Mouse (Mus musculus): ENCODE measurements around the gene Trmt11. TPM values are rescaled to one million over a fixed set of nuclear protein-coding genes. Genes with fewer than 3 reads are reported as not detected.
"Not testable (repeated sequence)": the region's sequence is repeated elsewhere in the genome, so short reads cannot be mapped to it uniquely, and the experiment has no call there.

The Trmt11 gene
- polyA plus RNA-seq, 1 experiment = 0.31 TPM

DNA sequence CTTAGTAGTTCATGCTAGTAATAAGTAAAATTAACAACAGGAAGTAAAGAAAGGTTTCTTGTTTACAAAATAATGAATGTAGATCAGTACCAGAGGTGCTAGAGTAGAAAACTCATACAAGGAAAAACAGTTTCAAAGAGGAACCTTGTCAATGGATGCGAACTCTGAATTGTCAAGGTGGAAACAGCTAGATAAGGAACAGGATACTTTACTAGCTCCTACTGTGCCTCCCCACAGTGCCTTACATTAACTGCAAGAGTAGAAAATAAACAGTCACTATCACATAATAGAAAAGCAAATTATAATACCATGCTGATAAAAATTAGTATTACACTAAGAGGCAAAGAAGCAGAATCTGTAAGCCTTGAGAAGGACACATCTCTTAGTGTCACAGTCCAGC is 14.9 kb downstream of the Trmt11 start:
- H3K4me3 ChIP-seq (replicated peaks) = no peak overlapping the region
- H3K9me3 ChIP-seq (ENCODE audit: control insufficient read depth, low read length) = no peaks in the 10 kb centered on the region
- peaks cover 15% of the 10 kb centered on the region for H3K4me1 ChIP-seq (ENCODE audit: control insufficient read depth)
- peaks cover 76% of the 10 kb centered on the region for H3K36me3 ChIP-seq (ENCODE audit: control insufficient read depth)
- no peaks in the 10 kb centered on the region for H3K27me3 ChIP-seq (ENCODE audit: control insufficient read depth)
- no peak for TF ChIP-seq GATA1 (IDR thresholded peaks at IDR 0.05; ENCODE audit: low read length)
- no peak for TF ChIP-seq TAL1 (IDR thresholded peaks at IDR 0.05; ENCODE audit: low read length)

GRCm38 (mm10) chr10:30577670-30578280 is 22.8 kb downstream of the Trmt11 start:
- peaks cover 28% of the 10 kb centered on the region for H3K4me1 ChIP-seq (ENCODE audit: control insufficient read depth)
- no peaks in the 10 kb centered on the region for H3K27me3 ChIP-seq (ENCODE audit: control insufficient read depth)
- no peaks in the 10 kb centered on the region for H3K9me3 ChIP-seq (ENCODE audit: control insufficient read depth, low read length)
- peak overlapping the region; percentile 32 for H3K4me3 ChIP-seq (replicated peaks)
- TF ChIP-seq GATA1 (IDR thresholded peaks at IDR 0.05; ENCODE audit: low read length) = peak; percentile 60
- TF ChIP-seq TAL1 (IDR thresholded peaks at IDR 0.05; ENCODE audit: low read length) = peak; percentile 74
- H3K36me3 ChIP-seq (ENCODE audit: control insufficient read depth) = peaks cover 26% of the 10 kb centered on the region

GRCm38 (mm10) chr10:30566364-30566763 is 34.2 kb downstream of the Trmt11 start:
- Histone ChIP-seq H3K4me1 (ENCODE audit: control insufficient read depth) (no peaks in the 10 kb centered on the region), H3K36me3 (ENCODE audit: control insufficient read depth) (peaks cover 48% of the 10 kb centered on the region), H3K4me3 (replicated peaks) (no peak overlapping the region), H3K9me3 (ENCODE audit: control insufficient read depth, low read length) (no peaks in the 10 kb centered on the region), H3K27me3 (ENCODE audit: control insufficient read depth) (no peaks in the 10 kb centered on the region)
- TF ChIP-seq GATA1 (IDR thresholded peaks at IDR 0.05; ENCODE audit: low read length) (no peak), TAL1 (IDR thresholded peaks at IDR 0.05; ENCODE audit: low read length) (no peak)

DNA sequence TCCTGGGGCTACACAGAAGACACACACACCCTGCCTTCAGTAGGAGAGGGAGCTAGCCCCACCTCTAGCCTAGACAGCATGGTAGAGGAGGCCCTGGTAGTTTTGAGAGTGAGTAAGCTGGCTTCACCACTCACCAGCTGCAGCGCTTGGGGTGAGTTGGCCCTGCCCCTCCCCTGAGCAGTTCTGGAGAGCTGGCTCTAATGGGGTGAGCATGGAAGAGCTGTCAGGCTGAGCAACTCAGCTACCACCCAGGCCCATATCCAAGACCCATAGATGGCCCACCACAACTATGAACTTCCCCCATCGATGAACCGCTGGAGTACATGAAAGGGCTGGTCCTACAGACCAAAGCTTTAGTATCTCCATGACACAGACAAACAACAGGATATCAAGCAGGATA is 35.9 kb downstream of the Trmt11 start:
- no peak overlapping the region for H3K4me3 ChIP-seq (replicated peaks)
- peaks cover 63% of the 10 kb centered on the region for H3K36me3 ChIP-seq (ENCODE audit: control insufficient read depth)
- no peak for TF ChIP-seq TAL1 (IDR thresholded peaks at IDR 0.05; ENCODE audit: low read length)
- no peak for TF ChIP-seq GATA1 (IDR thresholded peaks at IDR 0.05; ENCODE audit: low read length)
- no peaks in the 10 kb centered on the region for H3K27me3 ChIP-seq (ENCODE audit: control insufficient read depth)
- H3K9me3 ChIP-seq (ENCODE audit: control insufficient read depth, low read length) = no peaks in the 10 kb centered on the region
- no peaks in the 10 kb centered on the region for H3K4me1 ChIP-seq (ENCODE audit: control insufficient read depth)

DNA sequence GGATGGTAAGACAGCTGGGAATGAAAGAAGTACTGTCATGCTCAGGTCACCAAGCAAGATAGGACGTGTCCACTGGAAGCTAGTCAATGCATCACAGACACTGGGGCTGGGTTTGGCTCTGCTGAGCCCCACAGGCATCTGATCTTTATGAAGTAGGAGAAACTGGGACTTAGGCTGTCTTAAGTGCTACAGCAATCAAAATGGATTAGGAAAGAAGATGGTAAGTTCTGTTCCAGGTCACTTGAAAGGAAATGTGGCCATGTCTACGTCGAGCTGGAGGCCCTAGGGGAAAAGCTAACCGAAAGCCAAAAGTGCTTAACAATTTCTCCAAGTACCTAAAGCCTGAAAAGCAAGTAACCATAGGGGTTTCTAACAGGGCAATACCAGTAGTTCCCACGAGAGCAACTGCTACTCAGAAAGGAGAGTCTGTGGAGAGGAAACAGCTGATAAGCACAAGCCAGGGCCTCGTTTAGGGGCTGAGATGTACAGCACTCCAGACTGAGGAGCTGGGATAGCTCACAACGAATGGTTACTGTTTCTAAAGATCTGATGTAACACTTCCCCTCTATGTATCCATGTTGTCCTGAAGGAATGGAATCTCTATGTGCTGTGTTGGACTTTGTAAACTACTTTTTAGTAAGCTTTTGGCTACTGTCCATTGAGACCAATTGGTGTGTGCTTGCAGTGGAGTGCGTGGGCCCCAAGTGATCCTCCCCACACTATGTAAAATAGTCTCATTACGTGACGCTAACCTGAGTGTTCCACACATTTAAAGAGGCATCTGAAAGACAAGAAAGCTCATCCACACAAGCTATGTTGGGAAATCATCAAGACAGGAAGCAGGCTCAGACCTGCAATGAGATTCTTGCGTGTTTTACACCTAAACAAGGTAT is 44.6 kb downstream of the Trmt11 start:
- Histone ChIP-seq H3K27me3 (ENCODE audit: control insufficient read depth) (no peaks in the 10 kb centered on the region), H3K36me3 (ENCODE audit: control insufficient read depth) (peaks cover 65% of the 10 kb centered on the region), H3K4me1 (ENCODE audit: control insufficient read depth) (peaks cover 18% of the 10 kb centered on the region), H3K9me3 (ENCODE audit: control insufficient read depth, low read length) (no peaks in the 10 kb centered on the region), H3K4me3 (replicated peaks) (no peak overlapping the region)
- TF ChIP-seq GATA1 (IDR thresholded peaks at IDR 0.05; ENCODE audit: low read length) = no peak
- no peak for TF ChIP-seq TAL1 (IDR thresholded peaks at IDR 0.05; ENCODE audit: low read length)

DNA sequence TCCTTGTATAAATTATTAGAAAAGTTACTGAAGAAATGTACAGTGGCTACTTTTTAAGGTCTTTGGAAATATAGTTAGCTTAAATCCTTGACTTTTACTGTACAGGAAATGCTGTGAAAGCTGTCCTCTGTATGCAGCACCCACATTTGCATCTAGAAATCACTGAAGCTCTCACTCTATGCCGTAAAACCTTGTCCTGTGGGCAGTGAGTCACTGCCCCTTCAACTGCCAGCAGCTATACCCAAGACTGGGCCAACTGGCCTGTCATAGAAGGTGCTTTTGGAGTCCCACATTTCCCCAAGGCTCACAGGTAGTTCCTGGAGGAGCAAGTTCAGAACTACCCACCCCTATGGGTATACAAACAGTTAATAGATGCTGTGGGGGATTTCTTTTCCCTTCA is 48.2 kb downstream of the Trmt11 start:
- peaks cover 51% of the 10 kb centered on the region for H3K36me3 ChIP-seq (ENCODE audit: control insufficient read depth)
- no peak for TF ChIP-seq GATA1 (IDR thresholded peaks at IDR 0.05; ENCODE audit: low read length)
- no peak for TF ChIP-seq TAL1 (IDR thresholded peaks at IDR 0.05; ENCODE audit: low read length)
- H3K4me3 ChIP-seq (replicated peaks) = no peak overlapping the region
- H3K27me3 ChIP-seq (ENCODE audit: control insufficient read depth) = no peaks in the 10 kb centered on the region
- H3K4me1 ChIP-seq (ENCODE audit: control insufficient read depth) = peaks cover 18% of the 10 kb centered on the region
- no peaks in the 10 kb centered on the region for H3K9me3 ChIP-seq (ENCODE audit: control insufficient read depth, low read length)

- peaks cover 2% of the 10 kb centered on the region; the same call in 1 of the 2 replicates for H3K4me1 ChIP-seq (ENCODE audit: control insufficient read depth)
- no peak overlapping the region for H3K4me3 ChIP-seq (replicated peaks)
- TF ChIP-seq TAL1 (IDR thresholded peaks at IDR 0.05; ENCODE audit: low read length) (no peak), GATA1 (IDR thresholded peaks at IDR 0.05; ENCODE audit: low read length) (no peak)
- H3K36me3 ChIP-seq (ENCODE audit: control insufficient read depth) = peaks cover 48% of the 10 kb centered on the region
- H3K27me3 ChIP-seq (ENCODE audit: control insufficient read depth) = no peaks in the 10 kb centered on the region
- H3K9me3 ChIP-seq (ENCODE audit: control insufficient read depth, low read length) = no peaks in the 10 kb centered on the region
Measured at GRCm38 (mm10) chr10:30549974-30550373, 50.6 kb downstream of the Trmt11 start.

DNA sequence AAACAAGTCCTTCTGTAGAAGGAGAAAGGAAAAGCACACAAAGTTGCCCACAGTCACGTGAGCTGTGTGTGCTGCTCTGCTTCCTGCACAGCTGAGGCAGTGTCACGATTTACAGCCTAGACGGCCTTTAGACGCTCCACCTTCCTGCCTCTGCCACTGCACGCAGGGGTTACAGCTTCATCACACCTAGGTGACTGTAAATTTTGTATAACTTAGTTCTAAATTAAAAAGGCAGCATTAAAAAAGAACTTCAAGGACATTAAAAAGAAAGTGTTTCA is 62.1 kb downstream of the Trmt11 start:
- no peaks in the 10 kb centered on the region for H3K9me3 ChIP-seq (ENCODE audit: control insufficient read depth, low read length)
- peaks cover 68% of the 10 kb centered on the region for H3K36me3 ChIP-seq (ENCODE audit: control insufficient read depth)
- no peaks in the 10 kb centered on the region for H3K27me3 ChIP-seq (ENCODE audit: control insufficient read depth)
- H3K4me1 ChIP-seq (ENCODE audit: control insufficient read depth) = no peaks in the 10 kb centered on the region
- TF ChIP-seq TAL1 (IDR thresholded peaks at IDR 0.05; ENCODE audit: low read length) (no peak), GATA1 (IDR thresholded peaks at IDR 0.05; ENCODE audit: low read length) (no peak)
- no peak overlapping the region for H3K4me3 ChIP-seq (replicated peaks)

- no peak for TF ChIP-seq GATA1 (IDR thresholded peaks at IDR 0.05; ENCODE audit: low read length)
- TF ChIP-seq TAL1 (IDR thresholded peaks at IDR 0.05; ENCODE audit: low read length) = no peak
- no peak overlapping the region for H3K4me3 ChIP-seq (replicated peaks)
- no peaks in the 10 kb centered on the region for H3K9me3 ChIP-seq (ENCODE audit: control insufficient read depth, low read length)
- H3K27me3 ChIP-seq (ENCODE audit: control insufficient read depth) = no peaks in the 10 kb centered on the region
- H3K36me3 ChIP-seq (ENCODE audit: control insufficient read depth) = peaks cover 70% of the 10 kb centered on the region
- H3K4me1 ChIP-seq (ENCODE audit: control insufficient read depth) = no peaks in the 10 kb centered on the region
Measured at GRCm38 (mm10) chr10:30537734-30538537, 62.6 kb downstream of the Trmt11 start.

DNA sequence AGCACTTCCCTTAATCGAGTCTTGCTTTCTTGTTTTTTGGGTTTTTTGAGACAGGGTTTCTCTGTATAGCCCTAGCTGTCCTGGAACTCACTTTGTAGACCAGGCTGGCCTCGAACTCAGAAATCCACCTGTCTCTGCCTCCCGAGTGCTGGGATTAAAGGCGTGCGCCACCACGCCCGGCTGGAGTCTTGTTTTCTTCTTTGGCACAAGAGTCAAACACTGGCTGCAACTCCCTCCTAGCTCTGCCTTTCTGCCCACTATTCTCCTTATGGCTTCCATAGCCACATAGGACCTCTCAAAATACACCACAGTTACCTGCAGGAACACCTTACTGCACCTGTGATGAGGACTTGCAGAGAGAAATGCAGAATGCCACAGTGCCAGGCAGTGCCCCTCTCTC is 64.6 kb downstream of the Trmt11 start:
- H3K36me3 ChIP-seq (ENCODE audit: control insufficient read depth) = peaks cover 60% of the 10 kb centered on the region
- not testable (repeated sequence) for H3K9me3 ChIP-seq (ENCODE audit: control insufficient read depth, low read length); H3K4me3 ChIP-seq (replicated peaks); H3K4me1 ChIP-seq (ENCODE audit: control insufficient read depth); H3K27me3 ChIP-seq (ENCODE audit: control insufficient read depth)

Data from erythroblast, embryonic 14.5 days (primary cell).